Mouse (Mus musculus) erythroblast, embryonic 14.5 days (primary cell): ENCODE results near the gene Foxn3.

Experiments used
- GATA1 ChIP-seq: IDR thresholded peaks from 2 replicates; pipeline ENCODE4 v1.6.1; 2012; ENCODE audit warnings: low read length, inconsistent platforms, mixed read lengths
- TAL1 ChIP-seq: IDR thresholded peaks from 3 replicates; pipeline ENCODE4 v1.6.1; 2012; ENCODE audit warnings: low read length, inconsistent platforms, mixed read lengths

DNA sequence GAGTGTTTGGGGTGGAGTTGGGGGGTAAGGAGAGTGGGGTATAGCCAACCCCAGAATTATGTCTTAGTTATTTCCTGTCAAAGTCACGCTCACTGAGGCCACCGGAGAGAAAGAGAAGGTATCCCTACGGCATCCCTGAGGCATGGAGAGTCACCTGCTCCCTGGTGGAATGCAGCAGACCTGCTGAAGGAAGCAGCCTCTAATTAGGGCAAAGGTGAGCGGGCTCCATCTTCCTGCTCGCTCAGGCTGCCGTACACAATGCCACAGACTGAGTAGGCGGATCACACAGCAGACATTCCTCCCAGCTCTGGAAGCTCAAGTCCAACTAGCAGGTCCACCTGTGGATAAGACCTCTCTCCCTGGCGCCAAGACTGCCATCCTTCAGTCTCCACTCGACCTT, 197.4 kb downstream of the Foxn3 start:
- TF ChIP-seq GATA1 (no peak), TAL1 (no peak)
